8 mouse cellular contexts compared by ENCODE assay signal in genomic region chrX:146962914-146963547, GRCm38 (mm10). TPM values are rescaled to one million over a fixed set of nuclear protein-coding genes. Genes with fewer than 3 reads are reported as not detected.
DNase-seq lines count a peak whose midpoint lies in the region; ATAC-seq and TF ChIP-seq lines count a peak whose summit lies in the region.

No protein-coding gene starts in this region.

- no peak for TF ChIP-seq CTCF in heart, postnatal 0 days (IDR thresholded peaks at IDR 0.05; ENCODE audit: low read depth)

- peak overlapping the region; percentile 25 for H3K4me3 ChIP-seq in heart, postnatal 0 days (ENCODE audit: low read depth, low read length)
- H3K4me3 ChIP-seq in megakaryocyte, embryonic 14.5 days (replicated peaks), result peak overlapping the region; percentile 42

- no peaks in the 10 kb centered on the region for H3K9me3 ChIP-seq in heart, postnatal 0 days (replicated peaks; ENCODE audit: control insufficient read depth, low read length)
- H3K9me3 ChIP-seq in megakaryocyte, embryonic 14.5 days, result peaks cover 6% of the 10 kb centered on the region; the same call in 1 of the 2 replicates

- 20% methylated on average over 35 of the region's 37 CpGs for WGBS in heart, postnatal 0 days

- no peak for DNase-seq in heart, postnatal 0 days (ENCODE audit: low spot score)
- no peak for DNase-seq in heart, postnatal 4 days
- DNase-seq in brain, adult 2 months (ENCODE audit: low read depth, low spot score), result peak; percentile 34
- DNase-seq in testis, postnatal 14 days (ENCODE audit: low spot score), result peak; percentile 3
- DNase-seq in thymus, postnatal 36 days, result no peak
- DNase-seq in MN1 (ENCODE audit: low spot score), result no peak

- no peaks in the 10 kb centered on the region for H3K36me3 ChIP-seq in heart, postnatal 0 days (replicated peaks; ENCODE audit: control insufficient read depth, insufficient read depth, low read length)
- no peaks in the 10 kb centered on the region for H3K36me3 ChIP-seq in megakaryocyte, embryonic 14.5 days (replicated peaks; ENCODE audit: low read length)

- TF ChIP-seq EP300 in heart, postnatal 0 days (IDR thresholded peaks at IDR 0.05; ENCODE audit: low read depth), result no peak

- ATAC-seq in heart, postnatal 0 days (ENCODE audit: insufficient read depth, low read depth), result no peak
- peak; percentile 66 for ATAC-seq in granulocyte monocyte progenitor cell, adult 5-6 weeks (replicated peaks; ENCODE audit: poor library complexity, severe bottlenecking)

- no peak overlapping the region for H3K9ac ChIP-seq in heart, postnatal 0 days (replicated peaks; ENCODE audit: low read depth, low read length)

- no peak overlapping the region for H3K27ac ChIP-seq in heart, postnatal 0 days (ENCODE audit: low read depth)

- H3K4me1 ChIP-seq in heart, postnatal 0 days (ENCODE audit: control insufficient read depth, insufficient read depth), result no peaks in the 10 kb centered on the region
- H3K4me1 ChIP-seq in megakaryocyte, embryonic 14.5 days, result no peaks in the 10 kb centered on the region

- peak overlapping the region; percentile 49 for H3K4me2 ChIP-seq in heart, postnatal 0 days (ENCODE audit: low read depth, low read length)

- peaks cover 13% of the 10 kb centered on the region; the same call in 1 of the 2 replicates for H3K27me3 ChIP-seq in heart, postnatal 0 days (ENCODE audit: control insufficient read depth, insufficient read depth, low read length)
- H3K27me3 ChIP-seq in megakaryocyte, embryonic 14.5 days (replicated peaks), result peaks cover 38% of the 10 kb centered on the region

RNA-seq across cellular contexts. Expression of gene Htr2c, which starts 0.7 kb away (rescaled TPM):
- total RNA-seq in heart, postnatal 0 days (2014; rRNA removed; ENCODE audit: low replicate concordance), result not detected in 2 replicates
- not detected in 2 replicates for polyA plus RNA-seq in heart, postnatal 0 days (2015; fragmentation: Nextera tagmentation; extraction: Ambion mirVana)
- total RNA-seq in heart, postnatal 4 days (2021), result not detected
- not detected in 2 replicates for total RNA-seq in granulocyte monocyte progenitor cell, adult 5-6 weeks (2014; fragmentation: Nextera tagmentation)
- not detected in 2 replicates for total RNA-seq in granulocyte monocyte progenitor cell, adult 5-6 weeks (2017)
- not detected in 2 replicates for polyA plus RNA-seq in megakaryocyte, embryonic 14.5 days (2012; ENCODE audit: insufficient read depth, low replicate concordance)

Comparison
In these comparisons a context has a peak if more than half of its experiments do, and no peak if none do; other contexts are left out.
1. DNase-seq: peak in brain, adult 2 months (single experiment) and testis, postnatal 14 days (single experiment); none in heart, postnatal 0 days (single experiment), heart, postnatal 4 days (single experiment), thymus, postnatal 36 days (0 of 2) and MN1 (single experiment).